Mouse (Mus musculus) cerebellum, postnatal 14 days (tissue): ENCODE measurements at regions not wholly inside any gene's neighbourhood (a gene's known extent, or its start where the extent isn't known, plus 50 kb on each side); places are given as distances from the start of the nearest gene placed in this dataset.
A peak's percentile ranks its signal among the peaks of the same experiment; 100 is the strongest.

ENCODE experiments used
- DNase-seq, 2 experiments: peaks; one replicate each; pipeline ENCODE4 v3.0.0; 2021; ENCODE audit warnings: mixed read lengths in 2 of 2

GRCm38 (mm10) chr3:140233144-140233543 lies 979.0 kb downstream of the Pdha2 start:
- DNase-seq, result no peak

- DNase-seq, result no peak
Observed at GRCm38 (mm10) chr3:140233809-140234208, 978.3 kb downstream of the Pdha2 start.

- DNase-seq, result peak; percentile 58 to 83
Observed at GRCm38 (mm10) chr3:140239276-140239675, 972.9 kb downstream of the Pdha2 start.
